Mouse (Mus musculus): ENCODE results near the gene Camk2n1. TPM values are rescaled to one million over a fixed set of nuclear protein-coding genes. Genes with fewer than 3 reads are reported as not detected.
A peak's percentile ranks its signal among the peaks of the same experiment; 100 is the strongest.
"Not testable (repeated sequence)": the region's sequence is repeated elsewhere in the genome, so short reads cannot be mapped to it uniquely, and the experiment has no call there.

Camk2n1 gene
- polyA plus RNA-seq, 1 experiment from 2014 or later: 9.0 TPM

DNA sequence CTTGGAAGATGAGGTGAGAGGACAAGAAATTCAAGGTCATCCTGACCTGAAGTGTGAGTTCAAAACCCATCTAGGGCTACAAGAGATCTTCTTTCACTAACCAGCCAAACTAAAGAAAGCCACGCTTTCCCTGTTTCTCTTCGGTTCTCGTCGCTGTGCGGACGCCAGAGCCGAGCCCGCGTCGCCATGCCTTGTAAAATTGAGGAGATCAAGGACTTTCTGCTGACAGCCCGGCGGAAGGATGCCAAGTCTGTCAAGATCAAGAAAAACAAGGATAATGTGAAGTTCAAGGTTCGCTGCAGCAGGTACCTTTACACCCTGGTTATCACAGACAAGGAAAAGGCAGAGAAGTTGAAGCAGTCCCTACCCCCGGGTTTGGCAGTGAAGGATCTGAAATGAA, 28.5 kb upstream of the Camk2n1 start:
- H3K4me2 ChIP-seq (replicated peaks); H3K36me3 ChIP-seq; ATAC-seq (ENCODE audit: low FRiP score, low read depth); H3K4me3 ChIP-seq; H3K27ac ChIP-seq (replicated peaks); H3K9me3 ChIP-seq; H3K9ac ChIP-seq (replicated peaks); H3K4me1 ChIP-seq: not testable (repeated sequence)
- 87% methylated on average over 14 of the region's 14 CpGs for WGBS
- peaks cover 11% of the 10 kb centered on the region; the same call in 1 of the 2 replicates for H3K27me3 ChIP-seq

GRCm38 (mm10) chr4:138426778-138427705, 27.1 kb upstream of the Camk2n1 start:
- no peak for ATAC-seq (ENCODE audit: low FRiP score, low read depth)

DNA sequence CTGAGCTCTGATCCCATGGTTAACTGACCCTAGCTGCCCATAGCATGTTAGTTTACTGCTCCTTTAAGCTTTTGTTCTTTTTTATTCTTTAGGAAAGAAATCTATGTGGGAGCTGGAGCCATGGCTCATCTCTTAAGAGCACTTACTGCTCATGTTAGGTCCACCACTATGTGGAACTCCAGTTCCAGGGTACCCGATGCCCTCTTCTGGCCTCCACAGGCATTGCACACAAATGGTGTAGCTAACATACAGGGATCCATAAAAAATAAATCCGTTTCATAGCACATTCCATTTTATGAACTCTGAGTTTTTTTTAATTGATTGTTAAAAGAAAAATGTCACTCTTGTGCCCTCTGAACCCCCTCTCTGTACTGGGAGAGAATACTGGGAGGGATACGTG, 24.3 kb upstream of the Camk2n1 start:
- no peak overlapping the region for H3K27ac ChIP-seq (replicated peaks)
- H3K9me3 ChIP-seq: no peaks in the 10 kb centered on the region
- H3K27me3 ChIP-seq: peaks cover 21% of the 10 kb centered on the region
- WGBS: 46% methylated on average over 3 of the region's 3 CpGs
- no peaks in the 10 kb centered on the region for H3K36me3 ChIP-seq
- H3K9ac ChIP-seq (replicated peaks): no peak overlapping the region
- H3K4me1 ChIP-seq: 0 out of 2 replicates have a peak, but pooled peaks cover 5% of the 10 kb centered on the region
- H3K4me2 ChIP-seq (replicated peaks): no peak overlapping the region
- no peak for ATAC-seq (ENCODE audit: low FRiP score, low read depth)
- H3K4me3 ChIP-seq: no peak overlapping the region

More at GRCm38 (mm10) chr4:138426778-138427705, 27.1 kb upstream of the Camk2n1 start:
- H3K4me1 ChIP-seq: no peaks in the 10 kb centered on the region
- no peak overlapping the region for H3K9ac ChIP-seq (replicated peaks)
- peaks cover 16% of the 10 kb centered on the region for H3K27me3 ChIP-seq
- no peaks in the 10 kb centered on the region for H3K36me3 ChIP-seq
- H3K27ac ChIP-seq (replicated peaks): no peak overlapping the region
- no peak overlapping the region for H3K4me2 ChIP-seq (replicated peaks)
- no peak overlapping the region for H3K4me3 ChIP-seq
- 44% methylated on average over 22 of the region's 22 CpGs for WGBS
- H3K9me3 ChIP-seq: no peaks in the 10 kb centered on the region

GRCm38 (mm10) chr4:138431340-138431739, 22.8 kb upstream of the Camk2n1 start:
- ATAC-seq (ENCODE audit: low FRiP score, low read depth): no peak
- no peak overlapping the region for H3K9ac ChIP-seq (replicated peaks)
- no peak overlapping the region for H3K27ac ChIP-seq (replicated peaks)
- 61% methylated on average over 8 of the region's 8 CpGs for WGBS
- H3K4me1 ChIP-seq: peaks cover 19% of the 10 kb centered on the region
- H3K4me3 ChIP-seq: no peak overlapping the region
- H3K27me3 ChIP-seq: peaks cover 21% of the 10 kb centered on the region
- no peak overlapping the region for H3K4me2 ChIP-seq (replicated peaks)
- 0 out of 2 replicates have a peak, but pooled peaks cover 7% of the 10 kb centered on the region for H3K36me3 ChIP-seq
- H3K9me3 ChIP-seq: no peaks in the 10 kb centered on the region

GRCm38 (mm10) chr4:138434347-138435316, 19.5 kb upstream of the Camk2n1 start, which contains the start of gene Mul1:
Gene Mul1, plus strand, starts transcription at chr4:138434671.
- Histone ChIP-seq H3K27ac (replicated peaks) (peak within 1 kb of the TSS; percentile 42; the same call in 1 of the 2 replicates), H3K4me1 (peaks cover 19% of the 10 kb centered on the region), H3K27me3 (peaks cover 10% of the 10 kb centered on the region), H3K9ac (replicated peaks) (peak within 1 kb of the TSS; percentile 84), H3K9me3 (no peaks in the 10 kb centered on the region), H3K36me3 (peaks cover 40% of the 10 kb centered on the region), H3K4me3 (peak within 1 kb of the TSS; percentile 98), H3K4me2 (replicated peaks) (peak within 1 kb of the TSS; percentile 91)
- 1% methylated on average over 60 of the region's 64 CpGs for WGBS
- ATAC-seq (ENCODE audit: low FRiP score, low read depth): peak; percentile 89

GRCm38 (mm10) chr4:138440062-138440461, 14.1 kb upstream of the Camk2n1 start:
- Histone ChIP-seq H3K4me3 (no peak overlapping the region), H3K9me3 (no peaks in the 10 kb centered on the region), H3K27me3 (peaks cover 2% of the 10 kb centered on the region; the same call in 1 of the 2 replicates), H3K4me1 (peaks cover 12% of the 10 kb centered on the region), H3K4me2 (replicated peaks) (no peak overlapping the region), H3K27ac (replicated peaks) (no peak overlapping the region), H3K36me3 (peaks cover 69% of the 10 kb centered on the region), H3K9ac (replicated peaks) (no peak overlapping the region)
- 90% methylated on average over 3 of the region's 3 CpGs for WGBS
- ATAC-seq (ENCODE audit: low FRiP score, low read depth): no peak

GRCm38 (mm10) chr4:138444941-138445340, 9.2 kb upstream of the Camk2n1 start:
- H3K4me3 ChIP-seq: no peak overlapping the region
- H3K27me3 ChIP-seq: peaks cover 4% of the 10 kb centered on the region; the same call in 1 of the 2 replicates
- H3K9me3 ChIP-seq: 0 out of 2 replicates have a peak, but pooled peaks cover 3% of the 10 kb centered on the region
- H3K4me2 ChIP-seq (replicated peaks): no peak overlapping the region
- ATAC-seq (ENCODE audit: low FRiP score, low read depth): no peak
- peaks cover 27% of the 10 kb centered on the region for H3K36me3 ChIP-seq
- H3K4me1 ChIP-seq: peaks cover 29% of the 10 kb centered on the region
- 0 out of 2 replicates have a peak overlapping the region, but pooled peaks have one; percentile 11 for H3K9ac ChIP-seq (replicated peaks)
- 9% methylated on average over 5 of the region's 5 CpGs for WGBS
- H3K27ac ChIP-seq (replicated peaks): no peak overlapping the region

GRCm38 (mm10) chr4:138446981-138447380, 7.1 kb upstream of the Camk2n1 start:
- H3K4me3 ChIP-seq: no peak overlapping the region
- peaks cover 14% of the 10 kb centered on the region; the same call in 1 of the 2 replicates for H3K27me3 ChIP-seq
- peak; percentile 13; the same call in 1 of the 2 replicates for ATAC-seq (ENCODE audit: low FRiP score, low read depth)
- H3K9ac ChIP-seq (replicated peaks): no peak overlapping the region
- H3K9me3 ChIP-seq: 0 out of 2 replicates have a peak, but pooled peaks cover 3% of the 10 kb centered on the region
- peaks cover 29% of the 10 kb centered on the region for H3K4me1 ChIP-seq
- H3K4me2 ChIP-seq (replicated peaks): no peak overlapping the region
- 23% methylated on average over 13 of the region's 13 CpGs for whole genome bisulfite sequencing
- 0 out of 2 replicates have a peak overlapping the region, but pooled peaks have one; percentile 15 for H3K27ac ChIP-seq (replicated peaks)
- peaks cover 6% of the 10 kb centered on the region for H3K36me3 ChIP-seq

DNA sequence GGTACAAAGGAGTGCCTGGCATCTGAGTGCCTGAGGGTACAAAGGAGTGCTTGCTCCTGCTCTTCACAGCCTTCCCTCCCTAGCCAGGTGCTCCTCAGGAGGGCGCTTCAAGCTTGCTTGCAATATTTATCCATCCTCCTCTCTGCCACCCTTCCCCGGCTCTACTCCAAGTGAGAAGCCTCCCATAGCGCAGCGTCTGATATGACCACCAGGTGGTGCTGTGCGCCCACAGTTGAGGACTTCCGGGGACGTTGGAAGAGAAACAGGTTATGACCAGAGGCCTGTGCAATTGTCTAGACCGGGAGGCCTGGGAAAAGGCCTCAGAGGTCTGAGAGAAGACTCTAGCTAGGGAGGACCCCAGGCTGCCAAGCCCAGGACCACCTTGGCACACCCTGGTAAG, 6.7 kb upstream of the Camk2n1 start:
- peak overlapping the region; percentile 84 for H3K27ac ChIP-seq (replicated peaks)
- 0 out of 2 replicates have a peak overlapping the region, but pooled peaks have one; percentile 31 for H3K9ac ChIP-seq (replicated peaks)
- WGBS: 2% methylated on average over 8 of the region's 8 CpGs
- peaks cover 2% of the 10 kb centered on the region for H3K36me3 ChIP-seq
- H3K4me1 ChIP-seq: peaks cover 30% of the 10 kb centered on the region
- H3K4me2 ChIP-seq (replicated peaks): peak overlapping the region; percentile 33
- H3K9me3 ChIP-seq: 0 out of 2 replicates have a peak, but pooled peaks cover 3% of the 10 kb centered on the region
- H3K4me3 ChIP-seq: no peak overlapping the region
- ATAC-seq (ENCODE audit: low FRiP score, low read depth): peak; percentile 88
- peaks cover 18% of the 10 kb centered on the region for H3K27me3 ChIP-seq

GRCm38 (mm10) chr4:138447827-138448602, 6.1 kb upstream of the Camk2n1 start:
- 28% methylated on average over 15 of the region's 15 CpGs for whole genome bisulfite sequencing
- peak overlapping the region; percentile 84 for H3K27ac ChIP-seq (replicated peaks)
- H3K9ac ChIP-seq (replicated peaks): peak overlapping the region; percentile 31; the same call in 1 of the 2 replicates
- H3K36me3 ChIP-seq: no peaks in the 10 kb centered on the region
- peak overlapping the region; percentile 33 for H3K4me2 ChIP-seq (replicated peaks)
- peaks cover 23% of the 10 kb centered on the region for H3K27me3 ChIP-seq
- no peak overlapping the region for H3K4me3 ChIP-seq
- 0 out of 2 replicates have a peak, but pooled peaks cover 3% of the 10 kb centered on the region for H3K9me3 ChIP-seq
- ATAC-seq (ENCODE audit: low FRiP score, low read depth): peak; percentile 73
- H3K4me1 ChIP-seq: peaks cover 37% of the 10 kb centered on the region
